Mouse (Mus musculus) G1E (cell line): Measurements from ENCODE around the gene Klk8.

Experiments used
- CTCF ChIP-seq: IDR thresholded peaks from 2 replicates; pipeline ENCODE4 v1.5.1; 2012; ENCODE audit warnings: low read depth, low read length, inconsistent platforms, mixed read lengths
- GATA1 ChIP-seq: IDR thresholded peaks from 2 replicates; pipeline ENCODE4 v1.6.1; 2012; ENCODE audit warnings: borderline replicate concordance, low read length, inconsistent platforms, mixed read lengths
- GATA2 ChIP-seq: IDR thresholded peaks from 2 replicates; pipeline ENCODE4 v1.6.1; 2012; ENCODE audit warnings: low read depth, low read length, inconsistent platforms, borderline replicate concordance
- TAL1 ChIP-seq: conservative IDR thresholded peaks from 2 replicates; pipeline ENCODE4 v1.6.1; 2012; ENCODE audit warnings: low read depth, low read length, inconsistent platforms, mixed read lengths

GRCm38 (mm10) chr7:43768597-43768996, 28.8 kb upstream of the Klk8 start, which contains the start of gene Klk12:
- TF ChIP-seq CTCF (no peak), GATA2 (no peak), GATA1 (no peak), TAL1 (no peak)
